Mouse (Mus musculus) lung, postnatal 0 days (tissue): ENCODE data around the gene Plcg1. TPM values are rescaled to one million over a fixed set of nuclear protein-coding genes. Genes with fewer than 3 reads are reported as not detected.
A peak's percentile ranks its signal among the peaks of the same experiment; 100 is the strongest.

Experiments used
- ATAC-seq: fragments of 200-750 bp; cut with Nextera tagmentation; 2 replicates; pipeline ENCODE4 v1.8.0; 2017; ENCODE audit warnings: moderate library complexity
- DNase-seq: peaks from one replicate; pipeline ENCODE4 v3.0.0-alpha.2; 2016; ENCODE audit warnings: low spot score
- H3K27ac ChIP-seq: fragments of 300-500 bp; sonication (generic); 2 replicates; pipeline ENCODE4 v1.5.1; 2014; ENCODE audit warnings: antibody characterized with exemption, mild to moderate bottlenecking, low read length, mixed read lengths
- H3K27me3 ChIP-seq: fragments of 300-500 bp; sonication (generic); replicated peaks from 2 replicates; pipeline ENCODE4 v1.6.1; 2014; ENCODE audit warnings: low read length, mixed read lengths; ENCODE audit not compliant: insufficient read depth
- H3K36me3 ChIP-seq: fragments of 300-500 bp; sonication (generic); 2 replicates; pipeline ENCODE4 v1.6.1; 2014; ENCODE audit warnings: low read length, mixed read lengths; ENCODE audit not compliant: insufficient read depth
- H3K4me1 ChIP-seq: fragments of 300-500 bp; sonication (generic); 2 replicates; pipeline ENCODE4 v1.6.1; 2014; ENCODE audit warnings: antibody characterized with exemption, low read depth, low read length, mixed read lengths; ENCODE audit not compliant: insufficient read depth
- H3K4me2 ChIP-seq: fragments of 300-500 bp; sonication (generic); replicated peaks from 2 replicates; pipeline ENCODE4 v1.6.1; 2014; ENCODE audit warnings: low read depth, mild to moderate bottlenecking, low read length, moderate library complexity, mixed read lengths
- H3K4me3 ChIP-seq: fragments of 300-500 bp; sonication (generic); 2 replicates; pipeline ENCODE4 v1.5.1; 2014; ENCODE audit warnings: low read depth, low read length
- H3K9ac ChIP-seq: fragments of 300-500 bp; sonication (generic); replicated peaks from 2 replicates; pipeline ENCODE4 v1.6.1; 2014; ENCODE audit warnings: low read depth, mild to moderate bottlenecking
- H3K9me3 ChIP-seq: fragments of 300-500 bp; sonication (generic); 2 replicates; pipeline ENCODE4 v1.6.1; 2016; ENCODE audit warnings: low read length, mixed read lengths
- CTCF ChIP-seq: IDR thresholded peaks from 2 replicates; pipeline ENCODE4 v1.5.1; 2016; ENCODE audit warnings: antibody characterized with exemption, mild to moderate bottlenecking
- EP300 ChIP-seq: IDR thresholded peaks from 2 replicates; pipeline ENCODE4 v1.6.1; 2016; ENCODE audit warnings: antibody characterized with exemption, mild to moderate bottlenecking, control low read depth
- WGBS: fragments of 180-500 bp; shearing (Covaris S2); extraction: QIAGEN DNeasy Blood & Tissue Kit; methylation state at CpG from one replicate; pipeline ENCODE4 v1.1.7; 2014; 5-methylcytosine and 5-hydroxymethylcytosine counted together
- polyA plus RNA-seq: library from polyadenylated mRNA; unstranded; fragments of >200 nt; fragmentation: Nextera tagmentation; extraction: Ambion mirVana; gene quantifications from 2 replicates; pipeline ENCODE4 v1.2.1, GENCODE M21; 2015

The Plcg1 gene
- polyA plus RNA-seq, 1 experiment from 2014 or later, result 34.8 TPM

- Histone ChIP-seq H3K4me2 (peak overlapping the region; percentile 87), H3K9me3 (no peaks in the 10 kb centered on the region), H3K9ac (peak overlapping the region; percentile 88), H3K4me3 (peak overlapping the region; percentile 90), H3K27me3 (no peaks in the 10 kb centered on the region), H3K36me3 (no peaks in the 10 kb centered on the region), H3K27ac (peak overlapping the region; percentile 92), H3K4me1 (peaks cover 30% of the 10 kb centered on the region; the same call in 1 of the 2 replicates)
- ATAC-seq (no peak), DNase-seq (no peak)
- 12% methylated on average over 7 of the region's 7 CpGs for WGBS
- no peak for TF ChIP-seq EP300
- no peak for TF ChIP-seq CTCF
Measured at GRCm38 (mm10) chr2:160733131-160733531, 2.0 kb downstream of the Plcg1 start.

- Histone ChIP-seq H3K27ac (no peak overlapping the region; the same call in 1 of the 2 replicates), H3K27me3 (no peaks in the 10 kb centered on the region), H3K9me3 (no peaks in the 10 kb centered on the region), H3K4me2 (peak overlapping the region; percentile 87), H3K4me1 (peaks cover 38% of the 10 kb centered on the region; the same call in 1 of the 2 replicates), H3K4me3 (peak overlapping the region; percentile 90; the same call in 1 of the 2 replicates), H3K36me3 (no peaks in the 10 kb centered on the region), H3K9ac (no peak overlapping the region)
- TF ChIP-seq CTCF (no peak), EP300 (no peak)
- ATAC-seq, result no peak
- 57% methylated on average over 3 of the region's 3 CpGs for WGBS
- no peak for DNase-seq
Measured at GRCm38 (mm10) chr2:160734331-160734730, 3.2 kb downstream of the Plcg1 start.

GRCm38 (mm10) chr2:160735706-160736310 lies 4.7 kb downstream of the Plcg1 start:
- no peak overlapping the region for H3K4me2 ChIP-seq
- TF ChIP-seq CTCF (no peak), EP300 (no peak)
- ATAC-seq (no peak), DNase-seq (no peak)
- H3K9ac ChIP-seq, result no peak overlapping the region
- H3K36me3 ChIP-seq, result no peaks in the 10 kb centered on the region
- no peaks in the 10 kb centered on the region for H3K9me3 ChIP-seq
- WGBS, result 54% methylated on average over 5 of the region's 5 CpGs
- peak overlapping the region; percentile 47 for H3K27ac ChIP-seq
- H3K27me3 ChIP-seq, result no peaks in the 10 kb centered on the region
- H3K4me1 ChIP-seq, result peaks cover 53% of the 10 kb centered on the region
- H3K4me3 ChIP-seq, result no peak overlapping the region

- Histone ChIP-seq H3K4me3 (no peak overlapping the region), H3K9ac (no peak overlapping the region), H3K27me3 (no peaks in the 10 kb centered on the region), H3K9me3 (no peaks in the 10 kb centered on the region), H3K27ac (peak overlapping the region; percentile 47; the same call in 1 of the 2 replicates), H3K4me2 (no peak overlapping the region), H3K4me1 (peaks cover 60% of the 10 kb centered on the region), H3K36me3 (no peaks in the 10 kb centered on the region)
- DNase-seq (no peak), ATAC-seq (no peak)
- 66% methylated on average over 3 of the region's 3 CpGs for WGBS
- no peak for TF ChIP-seq CTCF
- TF ChIP-seq EP300, result no peak
Measured at GRCm38 (mm10) chr2:160736466-160736865, 5.4 kb downstream of the Plcg1 start.

GRCm38 (mm10) chr2:160738354-160738753 lies 7.3 kb downstream of the Plcg1 start:
- H3K4me2 ChIP-seq, result no peak overlapping the region
- DNase-seq (peak; percentile 76), ATAC-seq (peak; percentile 74)
- no peak overlapping the region for H3K4me3 ChIP-seq
- no peaks in the 10 kb centered on the region for H3K27me3 ChIP-seq
- no peak overlapping the region for H3K9ac ChIP-seq
- H3K4me1 ChIP-seq, result peaks cover 65% of the 10 kb centered on the region
- no peaks in the 10 kb centered on the region for H3K36me3 ChIP-seq
- TF ChIP-seq EP300 (peak; percentile 80; the same call in 1 of the 2 replicates), CTCF (no peak)
- H3K27ac ChIP-seq, result peak overlapping the region; percentile 69
- WGBS, result 30% methylated on average over 5 of the region's 5 CpGs
- H3K9me3 ChIP-seq, result no peaks in the 10 kb centered on the region

GRCm38 (mm10) chr2:160739647-160740356 lies 8.7 kb downstream of the Plcg1 start:
- Histone ChIP-seq H3K36me3 (no peaks in the 10 kb centered on the region), H3K9ac (no peak overlapping the region), H3K9me3 (no peaks in the 10 kb centered on the region), H3K27me3 (no peaks in the 10 kb centered on the region), H3K4me2 (no peak overlapping the region), H3K4me3 (no peak overlapping the region), H3K4me1 (peaks cover 56% of the 10 kb centered on the region), H3K27ac (peak overlapping the region; percentile 69)
- ATAC-seq, result no peak
- TF ChIP-seq CTCF, result 0 out of 2 replicates have a peak, but pooled peaks have one; percentile 21
- TF ChIP-seq EP300, result 0 out of 2 replicates have a peak, but pooled peaks have one; percentile 17
- peak; percentile 32 for DNase-seq
- whole genome bisulfite sequencing, result 42% methylated on average over 2 of the region's 2 CpGs
